Mouse (Mus musculus) frontal cortex, postnatal 25 days (tissue): ENCODE measurements around the gene Fbxo11.
A peak's percentile ranks its signal among the peaks of the same experiment; 100 is the strongest.

Source experiments
- DNase-seq, 2 experiments: peaks; one replicate each; pipeline ENCODE4 v3.0.0; 2022; ENCODE audit warnings: low spot score in 2 of 2

Gene Fbxo11

DNA sequence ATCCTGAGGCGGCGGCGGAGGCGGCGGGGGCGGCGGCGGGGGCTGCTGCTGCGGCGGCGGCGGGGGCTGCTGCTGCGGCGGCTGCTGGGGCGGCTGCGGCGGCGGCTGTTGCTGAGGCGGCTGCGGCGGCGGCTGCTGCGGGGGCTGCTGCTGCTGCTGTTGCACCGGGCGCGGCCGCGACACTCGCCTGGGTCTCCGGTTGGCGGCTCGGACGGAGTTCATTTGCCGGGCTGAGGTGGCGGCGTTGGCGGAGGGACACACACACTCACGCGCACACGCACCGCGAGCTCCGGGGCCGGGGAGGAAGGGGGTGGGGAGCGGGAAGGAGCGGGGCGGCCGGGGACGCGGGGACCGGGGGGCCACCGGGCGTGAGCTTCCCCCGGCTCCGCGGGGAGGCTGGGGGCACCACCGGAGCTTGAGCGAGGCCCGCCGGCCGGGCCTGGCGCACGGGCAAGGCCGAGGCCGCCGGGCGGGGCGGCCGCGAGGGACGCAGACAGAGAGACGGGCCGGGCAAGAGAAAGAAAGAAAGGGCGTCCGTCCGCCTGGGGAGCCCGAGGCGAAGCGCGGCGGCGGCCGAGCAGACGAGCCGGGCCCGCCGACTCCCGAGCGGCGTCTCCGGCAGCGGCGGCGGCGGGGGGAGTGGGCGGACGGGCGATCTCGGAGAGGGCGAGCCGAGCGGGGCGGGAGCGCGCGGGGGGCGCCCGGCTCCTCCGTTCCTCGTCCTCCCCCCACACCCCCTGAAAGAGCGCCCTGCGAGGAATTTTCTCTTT is at the start of gene Fbxo11:
Gene Fbxo11, minus strand, starts transcription at position 261 of the 770 bp plus-strand sequence.
- DNase-seq = peak; percentile 31 to 35

DNA sequence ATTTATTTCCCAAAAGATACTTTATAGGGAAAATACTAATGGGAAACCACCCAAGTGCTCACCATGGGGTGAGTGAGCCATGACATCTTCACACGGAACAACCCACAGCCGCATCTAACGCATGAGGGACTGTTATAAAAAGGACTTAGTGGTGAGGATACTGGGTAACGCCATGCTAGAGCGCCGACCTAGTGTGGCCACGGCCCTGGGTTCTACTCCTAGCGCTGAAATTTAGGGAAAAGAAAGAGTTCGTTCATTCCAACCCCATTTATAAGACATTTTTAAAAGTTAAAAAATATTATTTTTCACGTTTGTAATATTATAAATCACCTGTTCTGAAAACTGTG is 48.8 kb upstream of the Fbxo11 start:
- DNase-seq = no peak

GRCm38 (mm10) chr17:88113015-88113882 is 48.2 kb upstream of the Fbxo11 start:
- DNase-seq = no peak

- no peak for DNase-seq
Measured at GRCm38 (mm10) chr17:88111865-88112645, 47.0 kb upstream of the Fbxo11 start.

- DNase-seq = no peak
Measured at GRCm38 (mm10) chr17:88111081-88111796, 46.1 kb upstream of the Fbxo11 start.

- no peak for DNase-seq
Measured at GRCm38 (mm10) chr17:88107708-88108107, 42.6 kb upstream of the Fbxo11 start.

- DNase-seq = peak in 1 of 2 experiments; percentile 5
Measured at GRCm38 (mm10) chr17:88106365-88106764, 41.3 kb upstream of the Fbxo11 start.

DNA sequence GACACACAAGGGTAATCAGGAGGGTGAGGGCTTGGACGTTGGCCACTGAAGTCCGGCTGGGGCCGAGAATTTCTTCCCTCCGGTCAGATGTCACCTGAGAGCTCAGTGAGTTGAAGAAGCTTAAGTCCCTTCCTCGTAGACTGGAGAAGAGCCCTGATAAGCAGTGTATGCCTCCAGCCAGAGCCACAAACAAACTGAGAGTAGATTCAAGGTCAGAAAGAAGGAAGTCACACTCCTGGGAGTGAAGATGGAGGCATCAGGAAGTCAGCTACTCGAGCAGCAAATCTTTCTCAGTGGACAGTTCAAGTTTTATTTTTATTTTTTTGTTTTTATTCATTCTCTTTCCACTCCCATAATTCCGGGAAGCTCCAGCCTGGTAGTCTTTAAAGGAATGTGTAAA is 37.5 kb upstream of the Fbxo11 start:
- DNase-seq = no peak

DNA sequence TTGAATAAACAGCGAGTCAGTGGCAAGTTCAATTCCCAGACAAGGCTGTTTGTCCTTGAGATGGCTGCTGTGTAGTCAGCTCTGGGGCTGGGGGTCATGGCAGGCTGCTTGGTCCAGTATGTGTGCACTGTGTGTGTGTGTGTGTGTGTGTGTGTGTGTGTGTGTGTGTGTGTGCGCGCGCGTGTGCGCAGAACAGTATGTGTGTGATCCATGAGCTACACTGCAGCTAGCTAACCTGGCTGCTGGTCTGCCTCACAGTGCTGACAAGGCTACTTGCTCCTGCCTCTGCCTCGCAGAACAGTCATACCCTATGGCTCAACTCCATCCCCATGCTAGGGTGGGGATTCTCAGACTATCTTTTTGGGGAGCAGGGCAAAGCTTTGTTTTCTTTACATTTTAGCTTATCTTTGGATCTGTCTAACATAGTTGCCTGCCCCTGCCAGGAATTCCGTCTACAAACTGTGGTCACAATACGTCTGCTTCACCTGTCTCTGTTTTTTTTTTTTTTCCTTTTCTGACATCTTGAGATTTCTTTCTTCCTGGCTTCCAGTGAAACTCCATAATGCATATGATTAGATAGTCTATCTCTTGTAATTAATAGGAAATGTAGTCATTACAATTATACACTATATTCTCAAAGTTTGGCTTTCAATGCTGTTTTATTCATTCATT is 33.2 kb upstream of the Fbxo11 start:
- DNase-seq = no peak

DNA sequence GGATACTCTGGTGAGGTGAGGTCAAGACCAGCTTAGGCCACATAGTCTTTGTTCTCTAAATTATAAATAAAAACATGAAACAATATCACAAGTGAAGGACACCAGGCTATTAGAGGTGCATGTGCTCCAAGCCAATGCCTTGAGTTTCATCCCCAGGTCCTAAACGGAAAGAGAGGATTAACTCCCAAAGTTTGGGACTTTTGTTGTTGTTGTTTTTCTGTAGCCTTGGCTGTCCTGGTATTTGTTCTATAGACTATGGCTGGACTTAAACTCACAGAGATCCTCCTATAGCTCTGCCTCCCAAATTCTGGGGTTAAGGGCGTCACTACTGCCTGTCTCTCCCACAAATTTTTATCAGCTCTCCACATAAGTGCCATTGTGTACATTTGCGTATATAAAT is 32.5 kb upstream of the Fbxo11 start:
- DNase-seq = no peak

DNA sequence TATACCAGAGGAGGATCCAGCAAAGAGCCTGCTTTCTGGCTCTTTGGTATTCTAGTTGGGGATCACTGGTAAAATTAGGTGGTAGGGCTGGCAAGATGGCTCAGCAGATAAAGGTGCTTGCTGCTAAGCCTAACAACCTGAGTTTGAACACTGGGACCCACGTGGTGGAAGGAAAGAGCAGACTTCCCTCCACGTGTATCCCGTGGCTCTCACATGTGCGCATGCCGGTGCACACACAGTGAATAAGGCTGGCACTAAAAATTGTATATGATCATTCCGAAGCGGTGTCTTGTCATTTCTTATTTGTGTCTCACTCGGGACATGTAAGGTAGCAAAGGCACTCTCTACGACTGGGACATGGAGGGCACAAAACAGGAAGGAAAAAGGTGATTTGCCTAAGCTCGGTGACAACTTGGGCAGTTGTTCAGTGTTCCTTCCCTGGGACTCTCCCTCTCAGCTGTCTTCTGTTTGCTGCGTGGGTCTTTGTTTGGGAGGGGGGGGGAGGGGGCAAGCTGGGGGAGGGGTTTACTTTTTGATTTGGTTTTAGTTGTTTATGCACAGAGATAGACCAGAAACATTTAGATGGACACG is 31.8 kb upstream of the Fbxo11 start:
- DNase-seq = no peak

DNA sequence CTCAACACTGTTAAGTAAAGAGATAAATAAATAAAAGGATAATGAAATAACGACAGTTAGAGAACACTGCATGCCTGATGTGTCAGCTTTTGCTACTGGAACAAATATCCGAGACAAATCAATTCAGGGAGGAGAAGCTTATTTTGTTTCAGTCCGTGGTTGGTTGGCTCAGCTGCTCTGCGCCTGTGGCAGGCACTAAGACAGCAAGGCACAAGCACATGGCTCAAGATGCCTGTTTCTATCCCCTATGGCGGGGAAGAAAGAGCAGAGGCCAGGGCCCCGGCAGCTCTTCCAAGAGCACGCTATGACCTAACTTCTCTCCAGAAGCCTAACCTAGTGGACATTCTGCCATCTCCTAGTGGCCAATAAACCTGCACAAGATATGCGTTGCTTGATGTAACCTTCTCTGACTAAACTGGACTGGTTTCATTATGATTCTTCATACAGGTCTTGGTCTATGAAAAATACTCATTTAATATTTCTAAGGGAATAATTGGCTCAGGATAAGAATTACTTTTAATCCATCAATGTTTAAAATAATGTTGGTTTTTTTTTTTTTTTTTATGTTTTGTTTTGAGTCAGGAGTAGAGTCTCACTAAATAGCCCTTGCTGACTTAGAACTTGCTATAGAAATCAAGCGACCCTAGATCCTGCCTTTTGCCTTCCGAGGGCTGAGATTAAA is 30.6 kb upstream of the Fbxo11 start:
- no peak for DNase-seq

- DNase-seq = no peak
Measured at GRCm38 (mm10) chr17:88094327-88094726, 29.2 kb upstream of the Fbxo11 start.

GRCm38 (mm10) chr17:88093798-88094197 is 28.7 kb upstream of the Fbxo11 start:
- DNase-seq = no peak

GRCm38 (mm10) chr17:88085976-88086375 is 20.9 kb upstream of the Fbxo11 start:
- no peak for DNase-seq

DNA sequence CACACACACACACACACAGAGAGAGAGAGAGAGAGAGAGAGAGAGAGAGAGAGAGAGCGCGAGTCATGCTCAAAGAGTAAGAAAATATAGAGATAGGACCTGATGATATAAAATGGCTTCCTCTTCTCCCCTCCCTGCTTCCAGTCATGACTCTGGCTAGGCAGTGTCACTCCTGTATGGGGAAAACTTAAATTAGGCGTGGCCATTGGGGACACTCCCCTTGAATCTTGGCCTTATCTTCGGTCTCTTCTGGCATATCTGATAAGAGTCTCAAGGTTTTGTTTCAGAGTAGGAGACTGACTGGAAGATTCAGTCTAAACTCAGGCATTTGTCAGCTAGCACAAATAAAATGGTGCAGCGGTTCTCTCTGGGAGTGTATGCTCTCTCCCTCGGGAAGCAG is 16.4 kb upstream of the Fbxo11 start:
- no peak for DNase-seq

GRCm38 (mm10) chr17:88079771-88080170 is 14.7 kb upstream of the Fbxo11 start:
- DNase-seq = no peak

- DNase-seq = no peak
Measured at GRCm38 (mm10) chr17:88072047-88072446, 7.0 kb upstream of the Fbxo11 start.

GRCm38 (mm10) chr17:88068024-88068719 is 3.1 kb upstream of the Fbxo11 start:
- no peak for DNase-seq
